Mouse (Mus musculus): ENCODE results near the gene Kcnb1. TPM values are rescaled to one million over a fixed set of nuclear protein-coding genes. Genes with fewer than 3 reads are reported as not detected.

Kcnb1 gene
- polyA plus RNA-seq, 1 experiment from 2014 or later = 2.5 TPM

DNA sequence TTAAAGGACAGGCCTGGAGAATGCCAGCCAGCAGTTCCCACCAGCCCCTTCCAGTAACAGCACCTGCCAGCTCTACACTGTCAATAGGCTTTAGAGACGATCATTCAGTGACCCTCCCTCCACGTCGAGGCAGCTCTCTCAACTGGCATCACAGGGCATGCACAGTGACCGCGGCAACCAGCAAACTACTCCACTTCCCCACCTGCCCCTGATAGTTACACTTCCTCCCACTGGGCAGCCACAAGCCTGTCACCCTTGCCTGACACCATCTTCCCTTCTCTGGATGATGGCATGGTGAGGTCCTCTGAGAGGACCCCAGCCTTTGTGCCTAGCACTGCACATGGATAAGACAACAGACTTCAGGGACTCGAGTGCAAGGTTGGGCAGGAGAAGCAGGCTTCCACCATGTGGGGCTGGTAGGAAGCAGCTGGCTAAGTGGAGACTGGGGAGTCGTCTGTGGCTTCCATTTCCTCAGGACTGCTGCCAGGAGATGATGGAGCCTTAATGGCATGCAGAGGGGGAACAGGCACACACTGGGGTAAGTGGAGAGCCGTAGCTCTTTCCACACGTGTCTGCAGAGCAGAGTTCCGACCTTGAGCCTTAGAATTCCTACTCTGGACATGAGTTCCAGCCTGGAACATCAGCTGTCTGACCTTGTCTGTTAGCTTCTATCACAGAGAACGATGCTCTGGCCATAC lies 22.3 kb downstream of the Kcnb1 start:
- H3K4me3 ChIP-seq (ENCODE audit: low read depth, low read length) = no peak overlapping the region
- no peaks in the 10 kb centered on the region for H3K9me3 ChIP-seq (ENCODE audit: control insufficient read depth, low read depth, low read length)
- no peak overlapping the region for H3K27ac ChIP-seq (ENCODE audit: low read length)
- no peaks in the 10 kb centered on the region for H3K27me3 ChIP-seq (ENCODE audit: control insufficient read depth, insufficient read depth, low read length)
- 39% methylated on average over 11 of the region's 11 CpGs for WGBS
- H3K9ac ChIP-seq (replicated peaks; ENCODE audit: low read depth, low read length) = no peak overlapping the region
- ATAC-seq (ENCODE audit: insufficient number of reproducible peaks, insufficient read depth, low FRiP score, low read depth) = peak; percentile 33; the same call in 1 of the 2 replicates
- no peaks in the 10 kb centered on the region for H3K36me3 ChIP-seq (ENCODE audit: control insufficient read depth, insufficient read depth, low read length)
- H3K4me2 ChIP-seq (replicated peaks; ENCODE audit: low read depth, low read length) = no peak overlapping the region
- peaks cover 11% of the 10 kb centered on the region; the same call in 1 of the 2 replicates for H3K4me1 ChIP-seq (ENCODE audit: control insufficient read depth, insufficient read depth, low read length)

DNA sequence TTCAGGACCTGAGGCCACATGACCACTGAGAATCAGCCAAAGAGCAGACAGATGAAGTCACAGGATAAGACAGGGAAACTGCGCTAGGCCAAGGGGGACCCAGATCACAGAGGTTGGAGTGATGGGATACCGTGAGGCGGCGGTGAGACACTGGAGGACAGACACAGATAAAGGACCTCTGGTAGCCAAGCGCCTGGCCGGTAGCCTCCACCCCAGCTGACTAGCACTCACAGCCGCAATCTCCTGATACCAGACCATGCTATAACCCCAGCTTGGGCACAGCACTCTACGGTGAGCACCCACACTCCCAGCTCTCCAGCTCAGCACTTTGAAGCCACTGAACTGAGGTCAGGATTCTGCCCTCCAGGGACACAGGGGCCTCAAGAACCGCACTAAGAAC lies 26.4 kb downstream of the Kcnb1 start:
- H3K9me3 ChIP-seq (ENCODE audit: control insufficient read depth, low read depth, low read length) = no peaks in the 10 kb centered on the region
- no peaks in the 10 kb centered on the region for H3K27me3 ChIP-seq (ENCODE audit: control insufficient read depth, insufficient read depth, low read length)
- H3K27ac ChIP-seq (ENCODE audit: low read length) = no peak overlapping the region
- H3K9ac ChIP-seq (replicated peaks; ENCODE audit: low read depth, low read length) = no peak overlapping the region
- no peak overlapping the region for H3K4me3 ChIP-seq (ENCODE audit: low read depth, low read length)
- peaks cover 11% of the 10 kb centered on the region; the same call in 1 of the 2 replicates for H3K4me1 ChIP-seq (ENCODE audit: control insufficient read depth, insufficient read depth, low read length)
- no peaks in the 10 kb centered on the region for H3K36me3 ChIP-seq (ENCODE audit: control insufficient read depth, insufficient read depth, low read length)
- 58% methylated on average over 9 of the region's 9 CpGs for WGBS
- H3K4me2 ChIP-seq (replicated peaks; ENCODE audit: low read depth, low read length) = no peak overlapping the region
- no peak for ATAC-seq (ENCODE audit: insufficient number of reproducible peaks, insufficient read depth, low FRiP score, low read depth)

DNA sequence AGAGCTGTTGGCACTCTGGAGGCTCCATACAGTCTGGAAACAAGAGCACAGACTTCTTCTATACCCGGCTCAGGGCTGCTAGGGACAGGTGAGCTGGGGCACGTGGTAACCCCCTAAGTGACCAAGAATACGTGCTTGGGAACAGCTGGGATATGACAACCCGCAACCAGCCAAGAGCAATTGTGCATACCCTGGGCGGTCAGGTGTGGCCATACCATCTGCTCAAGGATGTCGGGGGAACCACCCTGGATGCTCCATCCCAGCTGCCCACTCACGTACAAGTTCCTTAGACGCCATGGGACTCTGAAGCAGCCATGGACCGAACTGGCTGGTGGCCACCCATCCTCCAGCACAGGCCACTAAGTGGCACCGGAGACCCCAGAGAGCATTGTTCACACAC lies 26.8 kb downstream of the Kcnb1 start:
- ATAC-seq (ENCODE audit: insufficient number of reproducible peaks, insufficient read depth, low FRiP score, low read depth) = no peak
- 91% methylated on average over 10 of the region's 10 CpGs for WGBS
- Histone ChIP-seq H3K4me3 (ENCODE audit: low read depth, low read length) (no peak overlapping the region), H3K4me1 (ENCODE audit: control insufficient read depth, insufficient read depth, low read length) (peaks cover 7% of the 10 kb centered on the region; the same call in 1 of the 2 replicates), H3K27ac (ENCODE audit: low read length) (no peak overlapping the region), H3K36me3 (ENCODE audit: control insufficient read depth, insufficient read depth, low read length) (no peaks in the 10 kb centered on the region), H3K4me2 (replicated peaks; ENCODE audit: low read depth, low read length) (no peak overlapping the region), H3K9ac (replicated peaks; ENCODE audit: low read depth, low read length) (no peak overlapping the region), H3K27me3 (ENCODE audit: control insufficient read depth, insufficient read depth, low read length) (no peaks in the 10 kb centered on the region), H3K9me3 (ENCODE audit: control insufficient read depth, low read depth, low read length) (no peaks in the 10 kb centered on the region)

DNA sequence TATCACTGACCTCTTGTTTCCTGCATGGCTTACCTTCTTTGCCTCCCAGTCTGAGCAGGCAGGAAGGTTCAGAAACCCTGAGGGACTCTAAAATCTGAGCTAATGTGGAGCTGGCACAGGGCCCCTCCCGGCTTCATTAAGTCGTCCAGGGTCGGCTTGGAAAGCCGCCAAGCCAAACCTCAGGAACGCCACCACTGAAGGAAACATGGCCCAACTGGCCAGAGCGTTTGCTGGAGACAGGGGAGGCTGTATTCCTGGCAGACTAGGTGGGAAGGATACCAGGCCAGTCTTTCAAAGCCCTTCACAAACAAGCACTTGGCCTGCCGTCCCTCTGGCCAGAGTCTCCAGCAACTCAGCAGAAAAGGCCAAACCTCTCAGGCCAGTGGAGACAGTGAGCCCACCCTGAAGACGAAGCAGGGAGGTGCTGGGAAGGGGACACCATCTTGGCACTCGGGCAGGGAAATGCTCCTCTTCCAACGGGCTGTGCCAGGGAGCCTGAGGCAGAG lies 27.4 kb downstream of the Kcnb1 start:
- no peak overlapping the region for H3K9ac ChIP-seq (replicated peaks; ENCODE audit: low read depth, low read length)
- no peak overlapping the region for H3K4me3 ChIP-seq (ENCODE audit: low read depth, low read length)
- ATAC-seq (ENCODE audit: insufficient number of reproducible peaks, insufficient read depth, low FRiP score, low read depth) = no peak
- no peak overlapping the region for H3K4me2 ChIP-seq (replicated peaks; ENCODE audit: low read depth, low read length)
- no peaks in the 10 kb centered on the region for H3K27me3 ChIP-seq (ENCODE audit: control insufficient read depth, insufficient read depth, low read length)
- H3K9me3 ChIP-seq (ENCODE audit: control insufficient read depth, low read depth, low read length) = no peaks in the 10 kb centered on the region
- 0 out of 2 replicates have a peak, but pooled peaks cover 2% of the 10 kb centered on the region for H3K4me1 ChIP-seq (ENCODE audit: control insufficient read depth, insufficient read depth, low read length)
- WGBS = 66% methylated on average over 10 of the region's 10 CpGs
- no peak overlapping the region for H3K27ac ChIP-seq (ENCODE audit: low read length)
- no peaks in the 10 kb centered on the region for H3K36me3 ChIP-seq (ENCODE audit: control insufficient read depth, insufficient read depth, low read length)

DNA sequence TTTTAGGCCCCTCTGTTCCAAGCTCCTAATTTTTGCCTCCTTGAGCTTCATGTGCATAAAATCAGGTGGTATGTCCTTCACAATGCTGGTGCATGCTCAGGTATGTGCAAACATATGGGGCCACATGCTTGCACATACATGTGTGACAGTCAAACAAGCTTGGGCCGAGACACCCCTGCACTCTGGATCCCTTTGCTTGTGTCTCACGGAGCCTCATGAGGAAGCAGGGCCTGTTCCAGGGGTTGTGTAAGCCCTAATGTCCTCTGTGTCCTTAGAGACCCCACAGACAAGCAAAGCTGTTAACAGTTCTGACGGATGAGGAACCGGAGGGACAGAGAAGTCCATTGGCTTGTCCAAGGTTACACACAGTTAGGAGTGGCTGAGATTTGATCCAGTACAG lies 30.2 kb downstream of the Kcnb1 start:
- Histone ChIP-seq H3K4me2 (replicated peaks; ENCODE audit: low read depth, low read length) (no peak overlapping the region), H3K27me3 (ENCODE audit: control insufficient read depth, insufficient read depth, low read length) (no peaks in the 10 kb centered on the region), H3K9me3 (ENCODE audit: control insufficient read depth, low read depth, low read length) (no peaks in the 10 kb centered on the region), H3K4me3 (ENCODE audit: low read depth, low read length) (no peak overlapping the region), H3K9ac (replicated peaks; ENCODE audit: low read depth, low read length) (no peak overlapping the region), H3K27ac (ENCODE audit: low read length) (no peak overlapping the region), H3K4me1 (ENCODE audit: control insufficient read depth, insufficient read depth, low read length) (peaks cover 8% of the 10 kb centered on the region; the same call in 1 of the 2 replicates), H3K36me3 (ENCODE audit: control insufficient read depth, insufficient read depth, low read length) (no peaks in the 10 kb centered on the region)
- WGBS = 87% methylated on average over 4 of the region's 4 CpGs
- no peak for ATAC-seq (ENCODE audit: insufficient number of reproducible peaks, insufficient read depth, low FRiP score, low read depth)

DNA sequence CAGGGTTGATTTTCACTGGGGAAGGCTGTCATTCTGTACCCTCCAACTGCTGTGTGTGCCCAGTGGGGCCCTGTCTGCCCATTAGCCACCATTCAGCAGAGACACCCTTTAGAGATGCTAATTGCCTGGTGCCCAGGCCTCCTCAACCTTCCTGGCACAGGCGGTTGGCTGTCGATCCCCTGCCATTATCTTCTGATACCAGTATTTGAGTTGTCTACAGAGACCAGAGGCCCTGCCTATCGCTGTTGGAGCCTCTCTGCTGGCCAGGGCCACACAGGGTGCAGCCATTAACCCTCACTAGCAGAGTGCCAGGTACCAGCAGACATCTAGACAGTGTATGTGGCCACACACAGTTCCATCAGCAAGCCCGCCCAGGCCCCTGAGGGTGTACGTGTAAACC lies 31.2 kb downstream of the Kcnb1 start:
- Histone ChIP-seq H3K27me3 (ENCODE audit: control insufficient read depth, insufficient read depth, low read length) (no peaks in the 10 kb centered on the region), H3K4me2 (replicated peaks; ENCODE audit: low read depth, low read length) (no peak overlapping the region), H3K4me3 (ENCODE audit: low read depth, low read length) (no peak overlapping the region), H3K27ac (ENCODE audit: low read length) (no peak overlapping the region), H3K9me3 (ENCODE audit: control insufficient read depth, low read depth, low read length) (no peaks in the 10 kb centered on the region), H3K36me3 (ENCODE audit: control insufficient read depth, insufficient read depth, low read length) (no peaks in the 10 kb centered on the region), H3K4me1 (ENCODE audit: control insufficient read depth, insufficient read depth, low read length) (peaks cover 8% of the 10 kb centered on the region; the same call in 1 of the 2 replicates), H3K9ac (replicated peaks; ENCODE audit: low read depth, low read length) (no peak overlapping the region)
- WGBS = 84% methylated on average over 5 of the region's 5 CpGs
- ATAC-seq (ENCODE audit: insufficient number of reproducible peaks, insufficient read depth, low FRiP score, low read depth) = no peak

DNA sequence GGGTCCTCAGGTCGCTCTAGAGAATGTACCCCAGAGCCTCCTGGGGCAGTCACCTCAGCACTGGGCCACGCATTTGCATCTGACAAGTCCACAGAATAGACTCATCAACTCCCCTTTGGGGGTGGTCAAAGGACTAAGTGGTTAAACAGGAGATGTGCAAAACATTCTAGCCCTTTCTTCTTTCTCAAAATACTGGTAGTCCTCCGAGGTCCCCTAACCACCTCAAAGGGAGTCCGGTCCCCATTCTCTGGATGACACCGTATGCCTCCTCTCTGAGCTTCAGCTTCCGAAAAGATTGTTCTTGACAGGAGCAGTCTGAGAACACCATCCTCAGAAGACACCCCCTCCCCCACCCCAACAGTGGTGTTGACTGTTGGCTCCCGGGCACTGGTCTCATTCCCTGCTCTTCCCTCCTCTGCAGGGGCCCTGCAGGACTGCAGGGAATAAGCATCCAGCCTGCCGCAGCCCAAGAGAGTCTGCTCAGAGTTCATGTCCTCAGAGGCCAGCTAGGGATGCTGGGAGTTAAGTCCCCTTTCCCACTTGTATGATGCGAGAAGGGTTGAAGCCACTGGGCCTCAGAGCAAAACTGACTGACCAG lies 33.7 kb downstream of the Kcnb1 start:
- H3K4me1 ChIP-seq (ENCODE audit: control insufficient read depth, insufficient read depth, low read length) = peaks cover 6% of the 10 kb centered on the region; the same call in 1 of the 2 replicates
- no peaks in the 10 kb centered on the region for H3K9me3 ChIP-seq (ENCODE audit: control insufficient read depth, low read depth, low read length)
- no peaks in the 10 kb centered on the region for H3K27me3 ChIP-seq (ENCODE audit: control insufficient read depth, insufficient read depth, low read length)
- no peak overlapping the region for H3K9ac ChIP-seq (replicated peaks; ENCODE audit: low read depth, low read length)
- 44% methylated on average over 9 of the region's 9 CpGs for WGBS
- ATAC-seq (ENCODE audit: insufficient number of reproducible peaks, insufficient read depth, low FRiP score, low read depth) = no peak
- H3K27ac ChIP-seq (ENCODE audit: low read length) = no peak overlapping the region; the same call in 1 of the 2 replicates
- H3K36me3 ChIP-seq (ENCODE audit: control insufficient read depth, insufficient read depth, low read length) = no peaks in the 10 kb centered on the region
- H3K4me3 ChIP-seq (ENCODE audit: low read depth, low read length) = no peak overlapping the region
- no peak overlapping the region for H3K4me2 ChIP-seq (replicated peaks; ENCODE audit: low read depth, low read length)

DNA sequence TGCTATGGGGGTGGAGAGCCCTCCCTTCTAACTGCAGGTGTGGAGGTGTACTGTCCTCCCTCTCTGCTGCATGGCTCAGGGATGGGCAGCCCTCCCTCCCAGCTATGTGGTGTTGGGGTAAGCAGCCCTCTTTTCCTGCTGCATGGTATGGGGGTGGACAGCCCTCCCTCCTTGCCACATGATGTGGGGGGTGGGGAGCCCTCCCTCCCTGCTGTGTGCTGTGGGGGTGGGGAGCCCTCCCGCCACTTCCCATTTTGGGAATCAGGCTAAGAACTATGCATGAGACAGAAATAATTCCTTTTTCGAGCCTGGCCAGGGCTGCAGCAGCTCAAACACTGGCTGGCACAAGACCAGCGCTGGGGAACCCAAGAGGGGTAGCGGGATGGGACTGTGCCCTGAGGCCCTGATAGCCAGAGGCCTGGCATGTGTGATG lies 34.4 kb downstream of the Kcnb1 start:
- H3K4me1 ChIP-seq (ENCODE audit: control insufficient read depth, insufficient read depth, low read length) = peaks cover 6% of the 10 kb centered on the region; the same call in 1 of the 2 replicates
- H3K27ac ChIP-seq (ENCODE audit: low read length) = peak overlapping the region; percentile 39; the same call in 1 of the 2 replicates
- no peak overlapping the region for H3K4me2 ChIP-seq (replicated peaks; ENCODE audit: low read depth, low read length)
- no peak overlapping the region for H3K4me3 ChIP-seq (ENCODE audit: low read depth, low read length)
- no peaks in the 10 kb centered on the region for H3K27me3 ChIP-seq (ENCODE audit: control insufficient read depth, insufficient read depth, low read length)
- peak; percentile 69 for ATAC-seq (ENCODE audit: insufficient number of reproducible peaks, insufficient read depth, low FRiP score, low read depth)
- whole genome bisulfite sequencing = 52% methylated on average over 4 of the region's 4 CpGs
- H3K9me3 ChIP-seq (ENCODE audit: control insufficient read depth, low read depth, low read length) = no peaks in the 10 kb centered on the region
- H3K36me3 ChIP-seq (ENCODE audit: control insufficient read depth, insufficient read depth, low read length) = no peaks in the 10 kb centered on the region
- no peak overlapping the region for H3K9ac ChIP-seq (replicated peaks; ENCODE audit: low read depth, low read length)

Data from stomach, embryonic 14.5 days (tissue).